Comparison of ENCODE assay signal across 8 mouse cellular contexts in the genomic region with DNA sequence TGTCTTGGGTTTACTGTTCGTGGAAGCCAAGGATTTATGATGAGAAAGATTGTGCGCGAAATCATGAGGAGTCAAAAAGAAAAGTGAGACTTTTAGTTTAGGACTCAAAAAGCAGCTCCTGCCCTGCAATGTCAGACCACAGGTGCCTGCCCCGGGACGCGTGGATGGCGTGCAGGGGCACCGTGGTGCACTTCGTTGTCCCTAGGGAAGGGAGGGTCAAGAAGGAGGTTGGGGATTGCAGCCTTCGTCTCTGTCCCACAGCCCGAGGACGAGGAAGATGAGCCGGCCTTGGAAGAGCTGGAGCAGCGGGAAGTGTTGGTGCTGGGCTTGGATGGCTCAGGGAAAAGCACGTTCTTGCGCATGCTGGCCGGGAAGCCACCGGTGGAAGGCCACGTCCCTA. TPM values are rescaled to one million over a fixed set of nuclear protein-coding genes. Genes with fewer than 3 reads are reported as not detected.
A peak's percentile ranks its signal among the peaks of the same experiment; 100 is the strongest.
DNase-seq lines count a peak whose midpoint lies in the region; ATAC-seq lines count a peak whose summit lies in the region.

No protein-coding gene starts in this region.

- H3K27me3 ChIP-seq in intestine, embryonic 15.5 days (replicated peaks), result no peaks in the 10 kb centered on the region
- H3K27me3 ChIP-seq in neural tube, embryonic 12.5 days (replicated peaks), result 0 out of 2 replicates have a peak, but pooled peaks cover 3% of the 10 kb centered on the region

- H3K27ac ChIP-seq in intestine, embryonic 15.5 days, result peak overlapping the region; percentile 85; the same call in 1 of the 2 replicates
- H3K27ac ChIP-seq in neural tube, embryonic 12.5 days, result no peak overlapping the region

- 1% methylated on average over 19 of the region's 19 CpGs for WGBS in intestine, embryonic 15.5 days
- 4% methylated on average over 19 of the region's 19 CpGs for WGBS in neural tube, embryonic 12.5 days

- no peaks in the 10 kb centered on the region for H3K9me3 ChIP-seq in intestine, embryonic 15.5 days
- H3K9me3 ChIP-seq in neural tube, embryonic 12.5 days, result no peaks in the 10 kb centered on the region

- H3K4me3 ChIP-seq in intestine, embryonic 15.5 days (replicated peaks), result peak overlapping the region; percentile 99
- peak overlapping the region; percentile 87 for H3K4me3 ChIP-seq in neural tube, embryonic 12.5 days

- DNase-seq in adrenal gland, postnatal 36 days, result peak; percentile 38 to 41
- DNase-seq in adrenal gland, adult 8-10 months, result no peak
- DNase-seq in ovary, postnatal 36 days (ENCODE audit: low spot score), result peak; percentile 26
- DNase-seq in ovary, postnatal 10 days (ENCODE audit: low spot score), result no peak
- no peak for DNase-seq in T-cell, adult 2 months (ENCODE audit: low spot score)

- peak overlapping the region; percentile 96 for H3K9ac ChIP-seq in intestine, embryonic 15.5 days
- peak overlapping the region; percentile 88 for H3K9ac ChIP-seq in neural tube, embryonic 12.5 days

- H3K4me2 ChIP-seq in intestine, embryonic 15.5 days (replicated peaks), result peak overlapping the region; percentile 90
- peak overlapping the region; percentile 94 for H3K4me2 ChIP-seq in neural tube, embryonic 12.5 days (replicated peaks)

- H3K36me3 ChIP-seq in intestine, embryonic 15.5 days, result peaks cover 11% of the 10 kb centered on the region; the same call in 1 of the 2 replicates
- peaks cover 28% of the 10 kb centered on the region for H3K36me3 ChIP-seq in neural tube, embryonic 12.5 days

- peaks cover 6% of the 10 kb centered on the region for H3K4me1 ChIP-seq in intestine, embryonic 15.5 days (replicated peaks)
- H3K4me1 ChIP-seq in neural tube, embryonic 12.5 days, result peaks cover 24% of the 10 kb centered on the region

- ATAC-seq in intestine, embryonic 15.5 days, result peak; percentile 34
- 0 out of 2 replicates have a peak, but pooled peaks have one; percentile 48 for ATAC-seq in neural tube, embryonic 12.5 days (ENCODE audit: low FRiP score, low read depth)
- no peak for ATAC-seq in frontal cortex, adult (ENCODE audit: low TSS enrichment)

RNA-seq across cellular contexts. Expression of a gene that starts 0.7 kb away (rescaled TPM):
- total RNA-seq in adrenal gland, postnatal 36 days (2021), result 10 to 100 TPM; 55.4 to 58.9 TPM
- 10 to 100 TPM; 55.4 to 77.4 (median 62.0) TPM for total RNA-seq in adrenal gland, adult 8-10 months (2022)
- polyA plus RNA-seq in intestine, embryonic 15.5 days (2015; fragmentation: Nextera tagmentation; extraction: Ambion mirVana), result 21.7 and 25.2 TPM in 2 replicates
- polyA plus RNA-seq in neural tube, embryonic 12.5 days (2016; fragmentation: Nextera tagmentation; extraction: Ambion mirVana), result 50.2 and 53.3 TPM in 2 replicates

RNA-seq across cellular contexts. Expression of a gene that starts 10.3 kb away (rescaled TPM):
- total RNA-seq in adrenal gland, postnatal 36 days (2021), result 100 to 1,000 TPM; 152 to 182 TPM
- 100 to 1,000 TPM; 162 to 193 (median 173) TPM for total RNA-seq in adrenal gland, adult 8-10 months (2022)
- 107 and 110 TPM in 2 replicates for polyA plus RNA-seq in intestine, embryonic 15.5 days (2015; fragmentation: Nextera tagmentation; extraction: Ambion mirVana)
- polyA plus RNA-seq in neural tube, embryonic 12.5 days (2016; fragmentation: Nextera tagmentation; extraction: Ambion mirVana), result 239 and 254 TPM in 2 replicates

RNA-seq across cellular contexts. Expression of a gene that starts 14.4 kb away (rescaled TPM):
- total RNA-seq in adrenal gland, postnatal 36 days (2021), result 10 to 100 TPM; 50.7 to 79.1 TPM
- total RNA-seq in adrenal gland, adult 8-10 months (2022), result 10 to 100 TPM; 45.5 to 56.7 (median 51.8) TPM
- polyA plus RNA-seq in intestine, embryonic 15.5 days (2015; fragmentation: Nextera tagmentation; extraction: Ambion mirVana), result 86.1 and 93.9 TPM in 2 replicates
- 58.0 and 66.2 TPM in 2 replicates for polyA plus RNA-seq in neural tube, embryonic 12.5 days (2016; fragmentation: Nextera tagmentation; extraction: Ambion mirVana)

RNA-seq across cellular contexts. Expression of a gene that starts 14.5 kb away (rescaled TPM):
- 100 to 1,000 TPM; 232 to 258 TPM for total RNA-seq in adrenal gland, postnatal 36 days (2021)
- total RNA-seq in adrenal gland, adult 8-10 months (2022), result 100 to 1,000 TPM; 214 to 224 (median 218) TPM
- polyA plus RNA-seq in intestine, embryonic 15.5 days (2015; fragmentation: Nextera tagmentation; extraction: Ambion mirVana), result 233 and 239 TPM in 2 replicates
- 172 and 180 TPM in 2 replicates for polyA plus RNA-seq in neural tube, embryonic 12.5 days (2016; fragmentation: Nextera tagmentation; extraction: Ambion mirVana)

RNA-seq across cellular contexts. Expression of a gene that starts 35.7 kb away (rescaled TPM):
- total RNA-seq in adrenal gland, postnatal 36 days (2021), result 100 to 1,000 TPM in 1 of 2 experiments, 10 to 100 TPM in 1; 79.2 to 155 TPM
- total RNA-seq in adrenal gland, adult 8-10 months (2022), result 100 to 1,000 TPM in 2 of 4 experiments, 10 to 100 TPM in 2; 79.4 to 163 (median 115) TPM
- 76.9 and 78.6 TPM in 2 replicates for polyA plus RNA-seq in intestine, embryonic 15.5 days (2015; fragmentation: Nextera tagmentation; extraction: Ambion mirVana)
- polyA plus RNA-seq in neural tube, embryonic 12.5 days (2016; fragmentation: Nextera tagmentation; extraction: Ambion mirVana), result 68.9 and 71.0 TPM in 2 replicates

Comparison
In these comparisons a context has a peak if more than half of its experiments do, and no peak if none do; other contexts are left out.
1. DNase-seq: peak in adrenal gland, postnatal 36 days (2 of 2) and ovary, postnatal 36 days (single experiment); none in adrenal gland, adult 8-10 months (single experiment), ovary, postnatal 10 days (single experiment) and T-cell, adult 2 months (single experiment).